Mouse (Mus musculus): ENCODE measurements at regions not wholly inside any gene's neighbourhood (a gene's known extent, or its start where the extent isn't known, plus 50 kb on each side); places are given as distances from the start of the nearest gene placed in this dataset.

DNA sequence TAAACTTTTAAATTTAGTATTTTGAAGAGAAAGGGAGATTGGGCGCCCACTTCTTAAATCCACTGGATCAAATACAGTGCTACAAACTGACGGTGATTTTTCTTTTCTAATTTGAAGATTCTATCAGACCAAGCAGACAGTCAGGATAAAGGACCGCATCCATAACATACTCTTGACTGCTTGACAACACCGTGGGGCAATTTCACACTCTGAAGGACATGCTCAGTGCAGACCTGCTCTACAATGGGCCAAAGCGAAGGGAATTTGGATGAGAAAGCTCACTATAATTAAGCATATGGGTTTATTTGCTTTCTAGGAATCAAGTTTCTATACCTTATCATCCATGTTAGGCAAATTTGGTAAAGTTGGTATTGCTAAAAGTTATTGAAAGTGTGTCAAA, 801.3 kb downstream of the Nr4a2 start:
- DNase-seq (ENCODE audit: extremely low spot score in 1 of 2, low spot score in 2 of 2), result no peak
- intact Hi-C loops (cut with DNase I), result no loop called here
- no peak overlapping the region for H3K27ac ChIP-seq
- TF ChIP-seq CTCF (IDR thresholded peaks at IDR 0.05), result no peak
- H3K4me3 ChIP-seq, result no peak overlapping the region

- no peak for TF ChIP-seq CTCF (IDR thresholded peaks at IDR 0.05)
- no peak for DNase-seq (ENCODE audit: extremely low spot score in 1 of 2, low spot score in 2 of 2)
- H3K4me3 ChIP-seq, result no peak overlapping the region
- intact Hi-C loops (cut with DNase I), result no loop called here
- no peak overlapping the region for H3K27ac ChIP-seq
These were observed 787.8 kb downstream of the Nr4a2 start for GRCm38 (mm10) chr2:56335974-56336373.

DNA sequence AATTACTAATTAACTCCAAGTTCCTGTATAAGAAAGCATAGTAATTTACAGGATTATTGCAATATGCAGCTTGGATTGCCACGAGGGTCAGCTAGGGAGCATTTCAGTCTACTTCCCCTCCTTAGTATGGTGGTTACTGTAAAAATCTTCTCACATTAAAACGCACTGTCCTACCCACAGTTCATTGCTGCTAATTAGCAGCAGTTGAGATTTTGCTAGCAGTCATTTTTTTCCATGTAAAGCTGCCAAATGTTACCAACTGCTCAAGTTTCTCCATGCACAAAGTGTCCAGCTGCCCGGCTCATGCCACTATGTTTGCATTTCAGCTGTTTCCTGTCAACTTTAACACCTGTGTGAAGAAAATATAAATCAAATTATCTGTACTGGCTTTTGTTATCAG, 759.7 kb downstream of the Nr4a2 start:
- intact Hi-C loops (cut with DNase I), result no loop called here
- no peak overlapping the region for H3K4me3 ChIP-seq
- no peak overlapping the region for H3K27ac ChIP-seq
- TF ChIP-seq CTCF (IDR thresholded peaks at IDR 0.05), result no peak
- no peak for DNase-seq (ENCODE audit: extremely low spot score in 1 of 2, low spot score in 2 of 2)
